Mouse (Mus musculus) lung, embryonic 14.5 days (tissue): ENCODE measurements around the gene Antxr2. TPM values are rescaled to one million over a fixed set of nuclear protein-coding genes. Genes with fewer than 3 reads are reported as not detected.

Experiments
- ATAC-seq: fragments of 200-750 bp; cut with Nextera tagmentation; 2 replicates; pipeline ENCODE4 v1.8.0; 2017; ENCODE audit warnings: mild to moderate bottlenecking, moderate TSS enrichment, moderate library complexity; ENCODE audit not compliant: insufficient read depth
- DNase-seq: peaks from one replicate; pipeline ENCODE4 v3.0.0-alpha.2; 2015
- H3K27ac ChIP-seq: fragments of 300-500 bp; sonication (generic); 2 replicates; pipeline ENCODE4 v1.5.1; 2014; ENCODE audit warnings: low read depth, mild to moderate bottlenecking, moderate library complexity
- H3K27me3 ChIP-seq: fragments of 300-500 bp; sonication (generic); 2 replicates; pipeline ENCODE4 v1.6.1; 2014; ENCODE audit warnings: low read length, control low read depth; ENCODE audit not compliant: insufficient read depth
- H3K36me3 ChIP-seq: fragments of 300-500 bp; sonication (generic); 2 replicates; pipeline ENCODE4 v1.6.1; 2014; ENCODE audit warnings: control low read depth; ENCODE audit not compliant: insufficient read depth
- H3K4me1 ChIP-seq: fragments of 300-500 bp; sonication (generic); 2 replicates; pipeline ENCODE4 v1.6.1; 2014; ENCODE audit warnings: antibody characterized with exemption, control low read depth; ENCODE audit not compliant: insufficient read depth
- H3K4me2 ChIP-seq: fragments of 300-500 bp; sonication (generic); 2 replicates; pipeline ENCODE4 v1.6.1; 2014; ENCODE audit warnings: mild to moderate bottlenecking
- H3K4me3 ChIP-seq: fragments of 300-500 bp; sonication (generic); 2 replicates; pipeline ENCODE4 v1.5.1; 2014; ENCODE audit warnings: low read depth, low read length
- H3K9ac ChIP-seq: fragments of 300-500 bp; sonication (generic); 2 replicates; pipeline ENCODE4 v1.6.1; 2014
- H3K9me3 ChIP-seq: fragments of 300-500 bp; sonication (generic); 2 replicates; pipeline ENCODE4 v1.6.1; 2016; ENCODE audit warnings: low read depth, low read length, control low read depth
- CTCF ChIP-seq: IDR thresholded peaks from 2 replicates; pipeline ENCODE4 v1.5.1; 2016; ENCODE audit warnings: antibody characterized with exemption, low read depth
- WGBS: fragments of 180-500 bp; shearing (Covaris S2); extraction: QIAGEN DNeasy Blood & Tissue Kit; methylation state at CpG from one replicate; pipeline ENCODE4 v1.1.7; 2014; 5-methylcytosine and 5-hydroxymethylcytosine counted together
- polyA plus RNA-seq: library from polyadenylated mRNA; unstranded; fragments of >200 nt; fragmentation: Nextera tagmentation; extraction: Ambion mirVana; gene quantifications from 2 replicates; pipeline ENCODE4 v1.2.1, GENCODE M21; 2014

The Antxr2 gene
- polyA plus RNA-seq, 1 experiment from 2014 or later: 36.5 TPM

DNA sequence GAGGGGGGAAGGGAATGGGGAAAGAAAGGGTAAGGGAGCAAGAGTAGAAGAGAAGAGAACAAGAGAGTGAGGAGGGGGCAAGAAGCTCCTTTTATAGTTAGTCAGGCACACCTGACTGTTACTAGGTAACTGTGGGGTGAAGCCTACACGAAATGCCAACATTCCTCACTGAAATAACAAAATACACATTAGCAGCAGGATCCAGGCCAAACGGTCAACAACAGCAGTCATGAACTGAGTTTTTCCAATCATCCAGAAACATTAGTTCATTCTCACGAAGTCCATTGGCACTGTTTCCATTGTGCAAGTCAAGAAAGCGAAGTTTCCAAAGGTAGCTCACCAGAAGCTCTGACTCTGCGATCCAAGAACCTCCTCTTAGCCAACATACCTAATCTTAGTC lies 63.8 kb downstream of the Antxr2 start:
- H3K4me2 ChIP-seq: no peak overlapping the region
- 0 out of 2 replicates have a peak, but pooled peaks cover 3% of the 10 kb centered on the region for H3K36me3 ChIP-seq
- no peaks in the 10 kb centered on the region for H3K9me3 ChIP-seq
- no peaks in the 10 kb centered on the region for H3K4me1 ChIP-seq
- no peak for ATAC-seq
- TF ChIP-seq CTCF: no peak
- H3K9ac ChIP-seq: no peak overlapping the region
- H3K27me3 ChIP-seq: no peaks in the 10 kb centered on the region
- H3K27ac ChIP-seq: no peak overlapping the region
- WGBS: 67% methylated on average over 5 of the region's 5 CpGs
- no peak for DNase-seq
- H3K4me3 ChIP-seq: no peak overlapping the region

DNA sequence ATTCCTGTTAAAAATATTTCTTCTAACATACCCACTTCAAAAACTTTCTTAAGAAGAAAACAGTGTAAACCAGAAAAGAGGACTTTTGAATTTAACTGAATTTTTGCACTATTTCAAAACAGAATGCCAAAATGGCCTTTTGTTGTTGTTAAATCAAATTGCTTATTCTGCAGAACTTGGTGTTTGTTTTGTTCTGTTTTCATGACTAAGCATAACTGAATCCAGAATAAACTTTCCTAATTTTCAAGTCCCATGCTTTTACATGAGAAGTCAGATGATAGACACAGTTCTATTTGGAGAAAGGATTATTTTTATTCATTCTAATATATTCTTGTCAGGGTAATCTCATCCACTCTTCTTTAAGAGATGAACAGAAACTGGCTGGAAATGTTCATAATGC lies 64.7 kb downstream of the Antxr2 start:
- ATAC-seq: no peak
- H3K36me3 ChIP-seq: 0 out of 2 replicates have a peak, but pooled peaks cover 3% of the 10 kb centered on the region
- H3K4me2 ChIP-seq: no peak overlapping the region
- no peak overlapping the region for H3K4me3 ChIP-seq
- no peak for TF ChIP-seq CTCF
- H3K9ac ChIP-seq: no peak overlapping the region
- no peak for DNase-seq
- H3K4me1 ChIP-seq: no peaks in the 10 kb centered on the region
- no peaks in the 10 kb centered on the region for H3K9me3 ChIP-seq
- H3K27ac ChIP-seq: no peak overlapping the region
- no peaks in the 10 kb centered on the region for H3K27me3 ChIP-seq

DNA sequence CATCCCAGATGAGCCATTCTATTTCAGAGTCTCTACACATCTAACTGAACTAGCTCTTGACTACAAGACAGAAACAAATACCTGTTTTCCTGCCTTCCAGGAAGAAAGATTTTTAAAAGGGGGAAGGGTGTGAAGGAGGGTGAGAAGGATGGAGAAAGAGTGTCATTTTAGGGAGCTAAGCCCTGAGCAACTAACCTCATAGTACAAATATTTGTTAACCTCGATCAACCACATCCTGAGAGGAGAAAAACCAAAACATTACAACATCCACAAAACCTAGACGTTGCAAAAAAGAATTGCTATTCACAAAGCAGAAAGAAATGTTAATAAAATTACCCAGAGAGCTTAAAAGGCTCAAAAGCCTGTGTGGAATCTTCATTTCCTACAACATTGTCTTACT lies 66.4 kb downstream of the Antxr2 start:
- ATAC-seq (no peak), DNase-seq (no peak)
- Histone ChIP-seq H3K4me1 (no peaks in the 10 kb centered on the region), H3K36me3 (peaks cover 15% of the 10 kb centered on the region), H3K27me3 (no peaks in the 10 kb centered on the region), H3K9me3 (no peaks in the 10 kb centered on the region), H3K9ac (no peak overlapping the region), H3K4me3 (no peak overlapping the region), H3K4me2 (no peak overlapping the region), H3K27ac (no peak overlapping the region)
- WGBS: 67% methylated on average over 2 of the region's 2 CpGs
- no peak for TF ChIP-seq CTCF

DNA sequence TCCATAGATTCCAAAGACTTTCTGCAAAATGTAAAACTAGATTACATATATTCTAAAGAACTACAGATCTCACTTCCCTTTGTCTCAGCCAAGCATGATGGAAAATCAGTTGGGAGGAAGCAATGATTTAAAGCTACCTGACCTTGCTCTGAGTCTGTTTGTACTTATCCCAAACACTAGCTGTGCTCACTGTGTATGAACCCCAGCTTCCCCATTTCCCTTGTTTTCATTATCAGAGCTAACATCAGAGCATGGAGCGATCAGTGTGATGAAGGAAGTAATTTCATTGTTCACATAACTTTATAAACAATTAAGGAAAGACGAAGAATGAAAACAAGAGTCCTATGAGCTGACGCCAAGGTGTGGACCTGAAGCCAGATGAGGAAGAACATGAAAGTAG lies 68.3 kb downstream of the Antxr2 start:
- Histone ChIP-seq H3K9ac (no peak overlapping the region), H3K36me3 (peaks cover 24% of the 10 kb centered on the region), H3K27ac (no peak overlapping the region), H3K9me3 (no peaks in the 10 kb centered on the region), H3K4me2 (no peak overlapping the region), H3K27me3 (no peaks in the 10 kb centered on the region), H3K4me3 (no peak overlapping the region), H3K4me1 (no peaks in the 10 kb centered on the region)
- ATAC-seq: no peak
- TF ChIP-seq CTCF: no peak
- peak; percentile 54 for DNase-seq
- WGBS: 80% methylated on average over 3 of the region's 3 CpGs

DNA sequence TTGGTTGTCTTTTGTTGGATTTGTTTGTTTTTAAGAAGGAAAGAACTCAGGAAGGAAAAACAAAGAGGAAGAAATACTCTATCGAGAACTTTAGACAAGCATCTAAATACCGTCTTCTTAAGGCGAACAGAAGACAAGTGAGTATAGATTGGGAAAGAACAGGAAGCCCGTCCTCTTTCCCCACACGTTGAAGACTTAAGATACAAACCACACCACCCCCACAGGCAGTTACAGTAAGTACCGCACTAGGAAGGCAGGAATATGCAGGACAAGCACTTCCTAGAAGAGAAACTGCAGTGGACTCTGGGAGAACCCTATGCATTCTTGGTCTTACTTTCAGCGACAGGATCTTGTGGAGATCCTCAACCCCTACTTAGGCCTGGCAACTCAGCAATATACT lies 69.1 kb downstream of the Antxr2 start:
- no peaks in the 10 kb centered on the region for H3K4me1 ChIP-seq
- H3K9ac ChIP-seq: no peak overlapping the region
- H3K4me2 ChIP-seq: no peak overlapping the region
- DNase-seq (no peak), ATAC-seq (no peak)
- H3K27me3 ChIP-seq: no peaks in the 10 kb centered on the region
- 77% methylated on average over 7 of the region's 7 CpGs for WGBS
- peaks cover 24% of the 10 kb centered on the region for H3K36me3 ChIP-seq
- H3K4me3 ChIP-seq: no peak overlapping the region
- H3K27ac ChIP-seq: no peak overlapping the region; the same call in 1 of the 2 replicates
- no peak for TF ChIP-seq CTCF
- no peaks in the 10 kb centered on the region for H3K9me3 ChIP-seq

DNA sequence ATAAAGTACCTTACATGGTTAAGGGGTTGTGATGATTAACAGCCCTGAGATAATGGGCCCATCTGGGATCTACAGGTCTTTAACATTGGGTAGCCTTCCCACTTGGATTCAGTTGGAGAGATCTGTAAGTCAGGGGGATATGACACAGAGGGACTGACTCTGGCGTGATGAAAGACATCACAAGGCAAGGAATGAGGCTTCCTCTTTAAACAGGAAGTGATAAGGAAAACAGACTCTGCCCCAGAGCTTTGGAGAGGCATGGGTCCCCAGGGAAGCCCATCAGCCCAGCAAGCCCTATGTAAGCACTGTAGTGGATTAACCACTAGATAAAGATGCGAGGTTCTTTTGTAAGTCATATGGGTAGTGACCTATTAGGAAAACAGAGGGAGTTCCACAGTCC lies 71.2 kb downstream of the Antxr2 start:
- no peaks in the 10 kb centered on the region for H3K9me3 ChIP-seq
- no peak for TF ChIP-seq CTCF
- H3K4me2 ChIP-seq: no peak overlapping the region
- H3K4me1 ChIP-seq: no peaks in the 10 kb centered on the region
- no peak overlapping the region for H3K4me3 ChIP-seq
- H3K9ac ChIP-seq: no peak overlapping the region
- no peak for ATAC-seq
- H3K27ac ChIP-seq: no peak overlapping the region
- H3K36me3 ChIP-seq: peaks cover 28% of the 10 kb centered on the region
- H3K27me3 ChIP-seq: no peaks in the 10 kb centered on the region
- no peak for DNase-seq
- WGBS: 45% methylated on average over 2 of the region's 2 CpGs

DNA sequence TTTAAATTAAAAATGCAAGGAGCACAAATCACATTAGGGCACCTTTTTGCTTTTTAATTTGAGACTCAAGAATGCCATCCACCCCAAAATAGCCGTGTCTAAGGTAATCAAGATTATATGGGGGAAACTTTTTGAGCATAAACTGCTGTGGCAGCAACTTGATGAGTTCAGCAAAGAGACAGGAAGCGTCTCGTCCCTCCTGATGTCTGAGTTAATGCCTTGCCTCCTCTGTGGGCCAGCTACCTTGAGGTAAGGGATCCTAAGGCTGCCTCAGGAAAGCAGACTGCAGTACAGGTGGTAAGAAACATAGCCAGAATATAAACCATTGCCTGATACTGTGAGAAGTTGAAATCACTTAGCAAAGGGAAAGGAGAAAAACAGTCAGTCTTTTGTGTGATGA lies 71.8 kb downstream of the Antxr2 start:
- H3K9ac ChIP-seq: no peak overlapping the region
- H3K27ac ChIP-seq: no peak overlapping the region
- peaks cover 28% of the 10 kb centered on the region for H3K36me3 ChIP-seq
- no peak overlapping the region for H3K4me2 ChIP-seq
- no peaks in the 10 kb centered on the region for H3K9me3 ChIP-seq
- H3K4me1 ChIP-seq: no peaks in the 10 kb centered on the region
- no peak overlapping the region for H3K4me3 ChIP-seq
- TF ChIP-seq CTCF: no peak
- DNase-seq: no peak
- H3K27me3 ChIP-seq: no peaks in the 10 kb centered on the region
- WGBS: 69% methylated on average over 3 of the region's 3 CpGs
- ATAC-seq: no peak

DNA sequence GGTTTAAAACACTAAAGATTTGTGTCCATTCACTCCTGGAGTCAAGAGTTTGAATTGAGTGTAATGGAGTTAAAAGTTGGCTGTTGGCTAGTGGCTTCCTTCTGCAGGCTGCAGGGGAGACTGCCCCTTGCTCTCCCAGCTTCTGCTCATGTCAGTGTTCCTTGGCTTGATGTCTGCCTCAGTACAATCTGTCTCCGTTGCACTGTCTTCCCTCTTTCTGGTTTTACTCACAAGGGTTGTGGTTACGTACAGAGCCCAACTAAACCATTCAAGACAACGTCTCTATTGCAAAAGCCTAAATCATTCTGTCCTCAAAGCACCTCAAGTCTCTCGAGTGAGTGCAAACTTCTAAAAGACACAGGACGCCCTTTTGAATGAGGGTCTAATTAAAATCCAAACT lies 73.3 kb downstream of the Antxr2 start:
- Histone ChIP-seq H3K9me3 (no peaks in the 10 kb centered on the region), H3K4me3 (no peak overlapping the region), H3K27ac (no peak overlapping the region), H3K9ac (no peak overlapping the region), H3K4me1 (no peaks in the 10 kb centered on the region), H3K4me2 (no peak overlapping the region), H3K36me3 (peaks cover 28% of the 10 kb centered on the region), H3K27me3 (no peaks in the 10 kb centered on the region)
- no peak for ATAC-seq
- 89% methylated on average over 5 of the region's 5 CpGs for WGBS
- TF ChIP-seq CTCF: no peak
- no peak for DNase-seq
